Mouse (Mus musculus) spleen, postnatal 14 days (tissue): ENCODE results near the gene Bnc2.

Experiments
- DNase-seq, 2 experiments: peaks; one replicate each; pipeline ENCODE4 v3.0.0; 2021 to 2022; ENCODE audit warnings: low spot score in 2 of 2

The Bnc2 gene

GRCm38 (mm10) chr4:84507551-84507950, 167.5 kb downstream of the Bnc2 start:
- DNase-seq: no peak

- no peak for DNase-seq
Observed at GRCm38 (mm10) chr4:84502581-84503269, 172.3 kb downstream of the Bnc2 start.

- no peak for DNase-seq
Observed at GRCm38 (mm10) chr4:84500796-84501349, 174.2 kb downstream of the Bnc2 start.

- no peak for DNase-seq
Observed at GRCm38 (mm10) chr4:84500259-84500658, 174.8 kb downstream of the Bnc2 start.

GRCm38 (mm10) chr4:84498469-84498868, 176.6 kb downstream of the Bnc2 start:
- no peak for DNase-seq

GRCm38 (mm10) chr4:84488323-84488722, 186.8 kb downstream of the Bnc2 start:
- no peak for DNase-seq

GRCm38 (mm10) chr4:84482680-84483079, 192.4 kb downstream of the Bnc2 start:
- DNase-seq: no peak

GRCm38 (mm10) chr4:84472643-84473042, 202.4 kb downstream of the Bnc2 start:
- no peak for DNase-seq

GRCm38 (mm10) chr4:84470106-84470885, 204.8 kb downstream of the Bnc2 start:
- DNase-seq: no peak

GRCm38 (mm10) chr4:84469400-84469799, 205.7 kb downstream of the Bnc2 start:
- DNase-seq: no peak

GRCm38 (mm10) chr4:84467722-84468121, 207.4 kb downstream of the Bnc2 start:
- DNase-seq: no peak

GRCm38 (mm10) chr4:84458218-84458560, 216.9 kb downstream of the Bnc2 start:
- no peak for DNase-seq

- no peak for DNase-seq
Observed at GRCm38 (mm10) chr4:84457512-84458217, 217.4 kb downstream of the Bnc2 start.

GRCm38 (mm10) chr4:84456853-84457249, 218.2 kb downstream of the Bnc2 start:
- DNase-seq: no peak

- no peak for DNase-seq
Observed at GRCm38 (mm10) chr4:84456198-84456852, 218.8 kb downstream of the Bnc2 start.

- DNase-seq: no peak
Observed at GRCm38 (mm10) chr4:84454493-84454892, 220.6 kb downstream of the Bnc2 start.

- DNase-seq: no peak
Observed at GRCm38 (mm10) chr4:84453586-84453985, 221.5 kb downstream of the Bnc2 start.

- no peak for DNase-seq
Observed at GRCm38 (mm10) chr4:84452642-84453041, 222.4 kb downstream of the Bnc2 start.

- no peak for DNase-seq
Observed at GRCm38 (mm10) chr4:84449246-84450005, 225.6 kb downstream of the Bnc2 start.

GRCm38 (mm10) chr4:84433324-84433723, 241.8 kb downstream of the Bnc2 start:
- no peak for DNase-seq
